Mouse (Mus musculus) thymus, adult 2 months (tissue): ENCODE results near the gene Il16. TPM values are rescaled to one million over a fixed set of nuclear protein-coding genes. Genes with fewer than 3 reads are reported as not detected.
A peak's percentile ranks its signal among the peaks of the same experiment; 100 is the strongest.

ENCODE experiments used
- DNase-seq: peaks from one replicate; pipeline ENCODE4 v3.0.0; 2021
- H3K27ac ChIP-seq: fragments of 200-500 bp; 2 replicates; pipeline ENCODE4 v1.5.1; 2012; ENCODE audit warnings: low read length, control low read depth; ENCODE audit not compliant: control insufficient read depth, insufficient read depth
- H3K27me3 ChIP-seq: fragments of 200-500 bp; 2 replicates; pipeline ENCODE4 v1.6.1; 2012; ENCODE audit warnings: mild to moderate bottlenecking, low read length, moderate library complexity, mixed read lengths; ENCODE audit not compliant: control insufficient read depth, insufficient read depth
- H3K36me3 ChIP-seq: fragments of 200-500 bp; 2 replicates; pipeline ENCODE4 v1.6.1; 2012; ENCODE audit warnings: mild to moderate bottlenecking, low read length, moderate library complexity; ENCODE audit not compliant: control insufficient read depth, insufficient read depth
- H3K4me1 ChIP-seq: fragments of 200-500 bp; replicated peaks from 2 replicates; pipeline ENCODE4 v1.6.1; 2012; ENCODE audit warnings: low read length; ENCODE audit not compliant: control insufficient read depth, insufficient read depth
- H3K4me3 ChIP-seq: fragments of 200-500 bp; 2 replicates; pipeline ENCODE4 v1.5.1; 2012; ENCODE audit warnings: mild to moderate bottlenecking, low read length, control low read depth, moderate library complexity; ENCODE audit not compliant: control insufficient read depth, insufficient read depth
- CTCF ChIP-seq: fragments of 200-500 bp; IDR thresholded peaks from 2 replicates; pipeline ENCODE4 v1.5.1; 2012; ENCODE audit warnings: mild to moderate bottlenecking, control low read depth, low read length, moderate library complexity, borderline replicate concordance; ENCODE audit not compliant: control insufficient read depth, poor library complexity, insufficient read depth; ENCODE audit errors: extremely low read depth
- POLR2A ChIP-seq: fragments of 200-500 bp; IDR thresholded peaks from 2 replicates; pipeline ENCODE4 v1.6.1; 2012; ENCODE audit warnings: mild to moderate bottlenecking, low read length, control low read depth, moderate library complexity; ENCODE audit not compliant: control insufficient read depth, poor library complexity, insufficient read depth; ENCODE audit errors: extremely low read depth
- WGBS: fragments of 180-500 bp; shearing (Covaris S2); methylation state at CpG from one replicate; pipeline ENCODE4 v1.1.7; 2018; 5-methylcytosine and 5-hydroxymethylcytosine counted together
- polyA plus RNA-seq: library from polyadenylated mRNA; depleted of rRNA; stranded (reverse); fragments of >200 nt; gene quantifications from 2 replicates; pipeline ENCODE4 v1.2.3, GENCODE M21; 2012

Gene Il16
- polyA plus RNA-seq, 1 experiment, result 162 TPM

DNA sequence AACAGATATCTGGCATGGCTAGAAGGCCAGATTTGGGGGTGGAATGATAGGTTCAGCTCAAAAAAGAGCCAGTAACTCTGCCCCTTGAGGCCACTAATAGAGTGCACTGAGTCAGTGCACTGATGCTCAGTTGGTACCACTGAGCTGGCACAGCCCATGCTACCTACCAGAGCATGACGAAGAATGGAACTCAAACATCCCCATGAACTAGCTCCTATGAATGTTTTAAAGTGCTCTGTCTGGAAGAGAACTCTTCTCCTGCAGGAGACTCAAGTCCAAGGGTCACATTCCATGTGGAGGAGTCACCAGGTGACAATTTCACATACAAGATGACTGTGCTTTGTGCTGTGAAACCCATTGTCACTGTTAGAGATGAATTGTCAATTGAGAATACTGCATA is 126.8 kb downstream of the Il16 start:
- Histone ChIP-seq H3K4me1 (no peaks in the 10 kb centered on the region), H3K27ac (no peak overlapping the region), H3K36me3 (no peaks in the 10 kb centered on the region), H3K27me3 (no peaks in the 10 kb centered on the region), H3K4me3 (no peak overlapping the region)
- WGBS, result 97% methylated on average over 1 of the region's 1 CpGs
- DNase-seq, result no peak
- TF ChIP-seq POLR2A (no peak), CTCF (no peak)

DNA sequence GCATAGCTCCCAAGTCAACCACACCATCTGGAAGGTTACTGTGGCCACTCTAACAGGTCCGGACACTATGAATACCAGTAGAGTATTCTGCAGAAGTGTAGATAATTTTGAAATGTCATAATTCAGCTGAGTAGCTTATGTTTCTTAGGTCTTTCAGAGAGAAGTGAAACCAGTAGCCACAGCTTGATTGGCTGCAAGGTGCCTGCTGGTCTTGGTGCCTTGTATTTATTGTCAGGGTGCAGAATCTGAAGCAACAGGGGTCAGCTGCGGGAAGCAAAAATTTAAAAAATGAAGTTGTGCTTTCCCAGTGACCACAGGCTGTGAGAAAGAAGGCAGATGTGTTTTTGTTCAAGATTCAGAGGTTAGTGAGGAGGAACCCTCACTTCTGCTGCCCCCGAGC is 129.3 kb downstream of the Il16 start:
- TF ChIP-seq CTCF (no peak), POLR2A (no peak)
- H3K36me3 ChIP-seq, result no peaks in the 10 kb centered on the region
- H3K4me3 ChIP-seq, result no peak overlapping the region
- WGBS, result 82% methylated on average over 3 of the region's 3 CpGs
- no peak for DNase-seq
- no peaks in the 10 kb centered on the region for H3K27me3 ChIP-seq
- no peak overlapping the region for H3K27ac ChIP-seq
- no peaks in the 10 kb centered on the region for H3K4me1 ChIP-seq

DNA sequence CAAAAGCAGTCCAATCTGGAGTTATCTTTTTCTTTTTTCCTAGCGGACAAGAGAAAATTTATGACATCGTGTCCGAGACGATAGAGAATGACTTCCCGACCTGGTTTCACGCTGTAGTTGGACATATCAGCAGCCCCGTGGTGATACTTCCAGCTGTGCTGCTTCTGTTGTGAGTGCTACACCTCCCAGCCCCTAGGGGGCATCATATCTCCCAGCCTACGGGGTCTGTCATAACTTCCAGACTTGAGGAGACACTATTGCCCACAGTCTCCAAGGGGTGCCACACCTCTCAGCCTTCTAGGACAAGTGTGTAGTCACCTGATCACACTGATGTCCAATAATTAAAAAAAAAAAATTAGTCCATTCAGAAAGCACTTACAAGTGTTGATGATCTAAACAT is 129.7 kb downstream of the Il16 start:
- Histone ChIP-seq H3K4me3 (no peak overlapping the region), H3K27ac (no peak overlapping the region), H3K36me3 (no peaks in the 10 kb centered on the region), H3K27me3 (no peaks in the 10 kb centered on the region), H3K4me1 (peaks cover 2% of the 10 kb centered on the region; the same call in 1 of the 2 replicates)
- peak; percentile 33 for DNase-seq
- TF ChIP-seq POLR2A, result no peak
- no peak for TF ChIP-seq CTCF
- 95% methylated on average over 8 of the region's 8 CpGs for WGBS

DNA sequence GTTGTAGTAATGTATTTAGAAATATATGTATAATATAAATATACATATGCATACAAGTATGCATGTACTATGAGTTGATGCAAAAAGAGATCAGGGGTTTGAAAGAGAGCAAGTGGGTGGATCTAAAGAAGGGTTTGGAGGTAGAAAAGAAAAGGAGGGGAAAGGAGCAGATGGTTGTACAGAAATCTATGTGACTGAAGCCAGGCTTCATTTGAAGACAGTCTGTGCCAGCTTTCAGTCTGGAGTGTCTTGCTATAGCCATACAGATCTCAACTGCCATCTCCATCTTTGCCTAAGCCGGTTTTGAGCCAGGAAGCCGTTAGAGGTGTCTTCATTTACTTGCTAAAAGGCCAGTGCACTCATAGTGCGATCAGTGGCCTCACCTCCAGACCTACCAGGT is 130.3 kb downstream of the Il16 start:
- peaks cover 4% of the 10 kb centered on the region for H3K4me1 ChIP-seq
- TF ChIP-seq POLR2A (no peak), CTCF (no peak)
- H3K27ac ChIP-seq, result no peak overlapping the region
- H3K4me3 ChIP-seq, result no peak overlapping the region
- DNase-seq, result no peak
- no peaks in the 10 kb centered on the region for H3K36me3 ChIP-seq
- no peaks in the 10 kb centered on the region for H3K27me3 ChIP-seq
- WGBS, result 96% methylated on average over 3 of the region's 3 CpGs

DNA sequence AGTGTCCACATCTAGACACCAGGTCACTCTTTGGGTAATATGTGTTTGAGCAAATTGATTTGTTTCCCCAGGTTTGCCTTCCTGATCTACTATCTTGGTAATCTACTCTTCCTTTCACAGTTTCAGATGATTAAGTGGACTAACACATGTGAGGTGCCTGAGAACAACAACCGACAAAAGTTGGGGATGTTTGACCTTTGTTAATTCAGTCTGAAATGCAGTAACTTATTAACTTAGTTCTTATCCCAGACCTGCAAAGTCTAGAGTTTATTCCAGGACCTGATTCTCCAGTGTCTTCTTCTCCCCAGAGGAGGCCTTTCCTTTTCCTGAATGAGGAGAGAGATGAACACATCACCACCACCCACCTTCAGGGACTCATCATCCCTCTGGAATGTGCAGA is 133.6 kb downstream of the Il16 start:
- Histone ChIP-seq H3K4me3 (no peak overlapping the region), H3K27me3 (no peaks in the 10 kb centered on the region), H3K4me1 (peaks cover 14% of the 10 kb centered on the region), H3K36me3 (no peaks in the 10 kb centered on the region), H3K27ac (no peak overlapping the region)
- no peak for DNase-seq
- WGBS, result 97% methylated on average over 1 of the region's 1 CpGs
- no peak for TF ChIP-seq POLR2A
- no peak for TF ChIP-seq CTCF

DNA sequence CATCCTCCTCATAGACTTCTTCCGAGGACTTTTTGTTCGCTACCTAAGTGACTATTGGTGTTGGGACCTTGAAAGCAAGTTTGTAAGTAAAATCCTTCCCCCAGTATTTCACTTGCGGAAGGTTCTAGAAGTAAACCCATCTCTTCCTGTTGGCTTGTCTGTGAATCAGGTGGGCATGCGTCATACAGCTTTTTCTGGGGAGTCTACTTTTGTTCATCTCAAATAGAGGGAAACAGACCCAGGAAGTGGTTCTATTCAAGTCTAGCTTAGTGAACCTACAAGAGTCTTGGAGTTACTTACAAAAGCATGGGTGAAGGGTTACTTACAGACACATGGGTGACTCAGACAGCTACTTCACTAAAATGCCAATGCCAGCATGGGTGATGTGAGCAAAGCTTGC is 135.6 kb downstream of the Il16 start:
- H3K27me3 ChIP-seq, result no peaks in the 10 kb centered on the region
- H3K4me3 ChIP-seq, result no peak overlapping the region
- WGBS, result 74% methylated on average over 4 of the region's 4 CpGs
- TF ChIP-seq POLR2A (no peak), CTCF (no peak)
- H3K4me1 ChIP-seq, result peaks cover 14% of the 10 kb centered on the region
- no peak for DNase-seq
- H3K27ac ChIP-seq, result peak overlapping the region; percentile 76
- no peaks in the 10 kb centered on the region for H3K36me3 ChIP-seq

DNA sequence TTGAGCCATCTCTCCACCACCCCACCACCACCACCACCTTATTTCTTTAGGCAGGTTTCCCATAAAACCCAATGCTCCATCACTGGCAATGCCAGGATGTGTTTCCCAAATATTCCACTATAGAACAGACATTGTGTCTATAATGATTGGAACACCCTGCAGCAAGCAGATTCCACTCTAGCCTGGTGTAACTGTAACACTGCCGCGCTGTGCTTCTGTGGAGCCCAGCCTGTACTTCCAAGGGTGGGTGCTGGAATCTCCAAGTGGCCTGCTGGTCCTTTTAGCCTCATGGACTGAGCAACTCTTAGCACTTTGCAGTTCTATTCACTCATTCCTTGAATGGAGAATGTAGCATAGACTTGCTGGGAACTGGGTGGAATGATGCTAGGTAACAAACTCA is 138.7 kb downstream of the Il16 start:
- H3K4me3 ChIP-seq, result no peak overlapping the region
- peaks cover 14% of the 10 kb centered on the region for H3K4me1 ChIP-seq
- H3K27me3 ChIP-seq, result no peaks in the 10 kb centered on the region
- 97% methylated on average over 2 of the region's 2 CpGs for WGBS
- no peaks in the 10 kb centered on the region for H3K36me3 ChIP-seq
- no peak for DNase-seq
- H3K27ac ChIP-seq, result no peak overlapping the region
- no peak for TF ChIP-seq POLR2A
- no peak for TF ChIP-seq CTCF
